Comparison of ENCODE assay signal across 8 mouse cellular contexts in genomic region chr2:115385207-115386168, GRCm38 (mm10).
DNase-seq lines count a peak whose midpoint lies in the region; ATAC-seq and TF ChIP-seq lines count a peak whose summit lies in the region.

No protein-coding gene starts in this region.

- H3K27me3 ChIP-seq in midbrain, embryonic 10.5 days (ENCODE audit: low read depth, poor library complexity, severe bottlenecking), result peaks cover 10% of the 10 kb centered on the region; the same call in 1 of the 2 replicates
- no peaks in the 10 kb centered on the region for H3K27me3 ChIP-seq in midbrain, postnatal 0 days (ENCODE audit: insufficient read depth, low read length)
- H3K27me3 ChIP-seq in limb, embryonic 11.5 days (ENCODE audit: control insufficient read depth, insufficient read depth, low read length), result 0 out of 2 replicates have a peak, but pooled peaks cover 2% of the 10 kb centered on the region
- H3K27me3 ChIP-seq in stomach, embryonic 15.5 days (replicated peaks), result no peaks in the 10 kb centered on the region
- H3K27me3 ChIP-seq in cerebellum, adult 2 months (ENCODE audit: control insufficient read depth, insufficient read depth, low read length), result no peaks in the 10 kb centered on the region; the same call in 1 of the 2 replicates

- no peak for TF ChIP-seq POLR2A in cerebellum, adult 2 months (IDR thresholded peaks at IDR 0.05; ENCODE audit: borderline replicate concordance, insufficient read depth, low read length)

- H3K9me3 ChIP-seq in midbrain, embryonic 10.5 days (replicated peaks), result no peaks in the 10 kb centered on the region
- no peaks in the 10 kb centered on the region for H3K9me3 ChIP-seq in midbrain, postnatal 0 days (ENCODE audit: low read length)
- no peaks in the 10 kb centered on the region for H3K9me3 ChIP-seq in limb, embryonic 11.5 days (ENCODE audit: control insufficient read depth, low read length)
- H3K9me3 ChIP-seq in stomach, embryonic 15.5 days, result no peaks in the 10 kb centered on the region

- peak overlapping the region; percentile 13; the same call in 1 of the 2 replicates for H3K27ac ChIP-seq in midbrain, embryonic 10.5 days (replicated peaks)
- no peak overlapping the region for H3K27ac ChIP-seq in midbrain, postnatal 0 days (ENCODE audit: low read depth, low read length)
- H3K27ac ChIP-seq in limb, embryonic 11.5 days (replicated peaks; ENCODE audit: low read depth, low read length), result no peak overlapping the region
- H3K27ac ChIP-seq in stomach, embryonic 15.5 days, result peak overlapping the region; percentile 61
- H3K27ac ChIP-seq in cerebellum, adult 2 months (ENCODE audit: insufficient read depth, low read length), result no peak overlapping the region

- intact Hi-C loops in left cerebral cortex, postnatal 10 days (cut with DNase I), result no loop called here

- no peaks in the 10 kb centered on the region for H3K36me3 ChIP-seq in midbrain, embryonic 10.5 days
- H3K36me3 ChIP-seq in midbrain, postnatal 0 days (ENCODE audit: insufficient read depth, low read length), result no peaks in the 10 kb centered on the region
- no peaks in the 10 kb centered on the region for H3K36me3 ChIP-seq in limb, embryonic 11.5 days (ENCODE audit: control insufficient read depth, insufficient read depth, low read length)
- no peaks in the 10 kb centered on the region for H3K36me3 ChIP-seq in stomach, embryonic 15.5 days

- no peak overlapping the region for H3K4me3 ChIP-seq in midbrain, embryonic 10.5 days
- no peak overlapping the region for H3K4me3 ChIP-seq in midbrain, postnatal 0 days (ENCODE audit: low read depth, low read length)
- H3K4me3 ChIP-seq in limb, embryonic 11.5 days (ENCODE audit: low read depth, low read length), result no peak overlapping the region
- H3K4me3 ChIP-seq in stomach, embryonic 15.5 days (replicated peaks), result no peak overlapping the region
- no peak overlapping the region for H3K4me3 ChIP-seq in cerebellum, adult 2 months (replicated peaks; ENCODE audit: insufficient read depth, low read depth, low read length)

- no peak overlapping the region for H3K9ac ChIP-seq in midbrain, postnatal 0 days (replicated peaks; ENCODE audit: low read length, poor library complexity, severe bottlenecking)
- H3K9ac ChIP-seq in limb, embryonic 11.5 days (ENCODE audit: low read length), result no peak overlapping the region
- H3K9ac ChIP-seq in stomach, embryonic 15.5 days, result no peak overlapping the region

- no peak overlapping the region for H3K4me2 ChIP-seq in midbrain, postnatal 0 days (ENCODE audit: low read depth, low read length, poor library complexity, severe bottlenecking)
- H3K4me2 ChIP-seq in limb, embryonic 11.5 days (ENCODE audit: low read depth, severe bottlenecking), result no peak overlapping the region
- peak overlapping the region; percentile 13 for H3K4me2 ChIP-seq in stomach, embryonic 15.5 days

- peaks cover 20% of the 10 kb centered on the region for H3K4me1 ChIP-seq in midbrain, embryonic 10.5 days
- H3K4me1 ChIP-seq in midbrain, postnatal 0 days (ENCODE audit: insufficient read depth, low read length), result no peaks in the 10 kb centered on the region
- H3K4me1 ChIP-seq in limb, embryonic 11.5 days (ENCODE audit: control insufficient read depth, insufficient read depth, low read length), result peaks cover 10% of the 10 kb centered on the region; the same call in 1 of the 2 replicates
- H3K4me1 ChIP-seq in stomach, embryonic 15.5 days, result 0 out of 2 replicates have a peak, but pooled peaks cover 6% of the 10 kb centered on the region
- no peaks in the 10 kb centered on the region for H3K4me1 ChIP-seq in cerebellum, adult 2 months (ENCODE audit: control insufficient read depth, insufficient read depth, low read length)

- 64% methylated on average over 16 of the region's 16 CpGs for WGBS in midbrain, embryonic 10.5 days
- 32% methylated on average over 16 of the region's 16 CpGs for WGBS in midbrain, postnatal 0 days
- WGBS in limb, embryonic 11.5 days, result 38% methylated on average over 16 of the region's 16 CpGs
- WGBS in stomach, embryonic 15.5 days, result 37% methylated on average over 16 of the region's 16 CpGs
- 48% methylated on average over 16 of the region's 16 CpGs for WGBS in cerebellum, adult 2 months

- no peak for ATAC-seq in midbrain, postnatal 0 days (ENCODE audit: low FRiP score)
- ATAC-seq in limb, embryonic 11.5 days (ENCODE audit: insufficient number of reproducible peaks, low FRiP score, low TSS enrichment, low read depth), result peak; percentile 35; the same call in 1 of the 2 replicates
- peak; percentile 68; the same call in 1 of the 2 replicates for ATAC-seq in stomach, embryonic 15.5 days (ENCODE audit: insufficient read depth, low FRiP score, low read depth)

- peak; percentile 29 for DNase-seq in midbrain, embryonic 10.5 days (ENCODE audit: low spot score)
- no peak for DNase-seq in midbrain, postnatal 0 days (ENCODE audit: low spot score)
- DNase-seq in forelimb bud, embryonic 11.5 days (ENCODE audit: low read depth, low spot score), result peak; percentile 51
- peak; percentile 54 for DNase-seq in limb, embryonic 11.5 days (ENCODE audit: low spot score)
- DNase-seq in cerebellum, adult 2 months, result no peak
- no peak for DNase-seq in right cerebral cortex, postnatal 10 days (ENCODE audit: low spot score in 2 of 2)
- no peak for DNase-seq in left cerebral cortex, postnatal 10 days (ENCODE audit: extremely low spot score in 1 of 2, low spot score in 2 of 2)

- TF ChIP-seq CTCF in midbrain, postnatal 0 days (IDR thresholded peaks at IDR 0.05), result no peak
- no peak for TF ChIP-seq CTCF in cerebellum, adult 2 months (IDR thresholded peaks at IDR 0.05; ENCODE audit: borderline replicate concordance, insufficient read depth, low read depth, low read length)

Comparison
In these comparisons a context has a peak if more than half of its experiments do, and no peak if none do; other contexts are left out.
1. DNase-seq: peak in midbrain, embryonic 10.5 days (single experiment), forelimb bud, embryonic 11.5 days (single experiment) and limb, embryonic 11.5 days (single experiment); none in midbrain, postnatal 0 days (single experiment), cerebellum, adult 2 months (0 of 2), right cerebral cortex, postnatal 10 days (0 of 2) and left cerebral cortex, postnatal 10 days (0 of 2).
2. H3K27ac ChIP-seq: peak in midbrain, embryonic 10.5 days (single experiment) and stomach, embryonic 15.5 days (single experiment); none in midbrain, postnatal 0 days (single experiment), limb, embryonic 11.5 days (single experiment) and cerebellum, adult 2 months (single experiment).